ENCODE assay signal across 15 mouse cellular contexts in genomic region chr4:100948494-100949425, GRCm38 (mm10).
DNase-seq lines count a peak whose midpoint lies in the region; ATAC-seq and TF ChIP-seq lines count a peak whose summit lies in the region.
"Had no signal": no experiment of that assay in that cellular context is flagged by ENCODE, and none has a peak within 500 bp of the region (broad histone marks: within the 10 kb centered on the region; RNA-seq: fewer than 3 reads in every experiment).

No protein-coding gene starts in this region.

- H3K4me3 ChIP-seq in limb, embryonic 14.5 days (replicated peaks; ENCODE audit: low read length) = no peak overlapping the region
- H3K4me3 ChIP-seq in stomach, postnatal 0 days (ENCODE audit: low read depth, low read length) = no peak overlapping the region
- H3K4me3 ChIP-seq in hindbrain, embryonic 16.5 days (ENCODE audit: low read length) = no peak overlapping the region
- H3K4me3 ChIP-seq: heart, embryonic 13.5 days; hindbrain, embryonic 15.5 days; left cerebral cortex, adult 2 months; liver, embryonic 15.5 days; megakaryocyte, embryonic 14.5 days had no signal

- no peak overlapping the region for H3K9ac ChIP-seq in limb, embryonic 14.5 days (ENCODE audit: low read depth, low read length, severe bottlenecking)
- H3K9ac ChIP-seq in stomach, postnatal 0 days (ENCODE audit: low read length) = no peak overlapping the region
- H3K9ac ChIP-seq in hindbrain, embryonic 16.5 days (ENCODE audit: low read depth, low read length) = no peak overlapping the region
- H3K9ac ChIP-seq: heart, embryonic 13.5 days; hindbrain, embryonic 15.5 days; liver, embryonic 15.5 days had no signal

- WGBS in limb, embryonic 14.5 days = 44% methylated on average over 17 of the region's 17 CpGs
- WGBS in stomach, postnatal 0 days = 75% methylated on average over 17 of the region's 17 CpGs
- 69% methylated on average over 17 of the region's 17 CpGs for WGBS in hindbrain, embryonic 16.5 days

- no peak for TF ChIP-seq CTCF in stomach, postnatal 0 days (IDR thresholded peaks at IDR 0.05; ENCODE audit: low read depth)

- no peaks in the 10 kb centered on the region for H3K27me3 ChIP-seq in limb, embryonic 14.5 days (ENCODE audit: control insufficient read depth, insufficient read depth, low read length)
- no peaks in the 10 kb centered on the region for H3K27me3 ChIP-seq in stomach, postnatal 0 days (ENCODE audit: control insufficient read depth, insufficient read depth, low read length)
- H3K27me3 ChIP-seq in hindbrain, embryonic 16.5 days (replicated peaks; ENCODE audit: control insufficient read depth, insufficient read depth, low read length) = no peaks in the 10 kb centered on the region
- H3K27me3 ChIP-seq: heart, embryonic 13.5 days; hindbrain, embryonic 15.5 days; liver, embryonic 15.5 days had no signal

- H3K27ac ChIP-seq in limb, embryonic 14.5 days (replicated peaks; ENCODE audit: low read depth, low read length) = peak overlapping the region; percentile 35; the same call in 1 of the 2 replicates
- no peak overlapping the region for H3K27ac ChIP-seq in stomach, postnatal 0 days (replicated peaks)
- H3K27ac ChIP-seq in hindbrain, embryonic 16.5 days (ENCODE audit: low read depth, low read length) = no peak overlapping the region
- H3K27ac ChIP-seq: heart, embryonic 13.5 days; hindbrain, embryonic 15.5 days; left cerebral cortex, adult 2 months; liver, embryonic 15.5 days had no signal

- peak; percentile 84 for ATAC-seq in common myeloid progenitor, adult 5-6 weeks (replicated peaks; ENCODE audit: low read depth, poor library complexity, severe bottlenecking)
- no peak for ATAC-seq in limb, embryonic 14.5 days (ENCODE audit: low FRiP score, low read depth)
- ATAC-seq in stomach, postnatal 0 days (ENCODE audit: low FRiP score, low TSS enrichment) = no peak
- ATAC-seq in hindbrain, embryonic 16.5 days = no peak

- TF ChIP-seq POLR2A in limb, embryonic 14.5 days (IDR thresholded peaks at IDR 0.05; ENCODE audit: borderline replicate concordance, extremely low read depth, insufficient read depth, insufficient read length) = no peak

- peaks cover 36% of the 10 kb centered on the region for H3K4me1 ChIP-seq in limb, embryonic 14.5 days (ENCODE audit: control insufficient read depth, insufficient read depth, low read length)
- H3K4me1 ChIP-seq in stomach, postnatal 0 days (replicated peaks; ENCODE audit: control insufficient read depth, insufficient read depth) = no peaks in the 10 kb centered on the region
- H3K4me1 ChIP-seq in hindbrain, embryonic 16.5 days (ENCODE audit: control insufficient read depth, insufficient read depth, low read depth, low read length) = peaks cover 14% of the 10 kb centered on the region
- H3K4me1 ChIP-seq: liver, embryonic 15.5 days; megakaryocyte, embryonic 14.5 days had no signal

- H3K4me2 ChIP-seq in limb, embryonic 14.5 days (replicated peaks; ENCODE audit: low read depth, low read length, severe bottlenecking) = 0 out of 2 replicates have a peak overlapping the region, but pooled peaks have one; percentile 17
- no peak overlapping the region for H3K4me2 ChIP-seq in stomach, postnatal 0 days (replicated peaks; ENCODE audit: low read depth)
- no peak overlapping the region for H3K4me2 ChIP-seq in hindbrain, embryonic 16.5 days (ENCODE audit: low read length)
- H3K4me2 ChIP-seq: heart, embryonic 13.5 days; hindbrain, embryonic 15.5 days; liver, embryonic 15.5 days had no signal

- no peak for TF ChIP-seq EP300 in stomach, postnatal 0 days (optimal IDR thresholded peaks at IDR 0.05)

- peaks cover 29% of the 10 kb centered on the region for H3K36me3 ChIP-seq in limb, embryonic 14.5 days (ENCODE audit: control insufficient read depth, insufficient read depth, low read length)
- peaks cover 2% of the 10 kb centered on the region; the same call in 1 of the 2 replicates for H3K36me3 ChIP-seq in stomach, postnatal 0 days (ENCODE audit: control insufficient read depth, insufficient read depth, low read length)
- no peaks in the 10 kb centered on the region; the same call in 1 of the 2 replicates for H3K36me3 ChIP-seq in hindbrain, embryonic 16.5 days (ENCODE audit: control insufficient read depth, insufficient read depth, low read length)
- H3K36me3 ChIP-seq: hindbrain, embryonic 15.5 days; liver, embryonic 15.5 days had no signal

- DNase-seq in kidney, postnatal 10 days = peak; percentile 51
- no peak for DNase-seq in kidney, adult 8-10 months
- peak; percentile 73 for DNase-seq in A20 (ENCODE audit: low read depth, low spot score)
- DNase-seq in limb, embryonic 14.5 days (ENCODE audit: low spot score) = no peak
- DNase-seq in stomach, postnatal 0 days (ENCODE audit: low spot score) = no peak
- DNase-seq: cerebellum, adult 11-12 months; spleen, adult 18-20 months; thymus, adult 18-20 months had no signal

- no peaks in the 10 kb centered on the region for H3K9me3 ChIP-seq in limb, embryonic 14.5 days (ENCODE audit: control insufficient read depth, low read length)
- H3K9me3 ChIP-seq in stomach, postnatal 0 days (ENCODE audit: control insufficient read depth, low read length) = no peaks in the 10 kb centered on the region
- no peaks in the 10 kb centered on the region for H3K9me3 ChIP-seq in hindbrain, embryonic 16.5 days (ENCODE audit: control insufficient read depth, low read length)
- H3K9me3 ChIP-seq: heart, embryonic 13.5 days; hindbrain, embryonic 15.5 days; liver, embryonic 15.5 days; megakaryocyte, embryonic 14.5 days had no signal

Comparison
In these comparisons a context has a peak if more than half of its experiments do, and no peak if none do; other contexts are left out.
1. DNase-seq: peak in kidney, postnatal 10 days (single experiment) and A20 (single experiment); none in kidney, adult 8-10 months (0 of 2), limb, embryonic 14.5 days (single experiment) and stomach, postnatal 0 days (single experiment).